Mouse (Mus musculus) frontal cortex, postnatal 10 days (tissue): Measurements from ENCODE around the gene Aaas.

ENCODE experiments used
- DNase-seq, 2 experiments: peaks; one replicate each; pipeline ENCODE4 v3.0.0; 2022; ENCODE audit warnings: low spot score in 2 of 2, mixed read lengths in 1 of 2

The Aaas gene

DNA sequence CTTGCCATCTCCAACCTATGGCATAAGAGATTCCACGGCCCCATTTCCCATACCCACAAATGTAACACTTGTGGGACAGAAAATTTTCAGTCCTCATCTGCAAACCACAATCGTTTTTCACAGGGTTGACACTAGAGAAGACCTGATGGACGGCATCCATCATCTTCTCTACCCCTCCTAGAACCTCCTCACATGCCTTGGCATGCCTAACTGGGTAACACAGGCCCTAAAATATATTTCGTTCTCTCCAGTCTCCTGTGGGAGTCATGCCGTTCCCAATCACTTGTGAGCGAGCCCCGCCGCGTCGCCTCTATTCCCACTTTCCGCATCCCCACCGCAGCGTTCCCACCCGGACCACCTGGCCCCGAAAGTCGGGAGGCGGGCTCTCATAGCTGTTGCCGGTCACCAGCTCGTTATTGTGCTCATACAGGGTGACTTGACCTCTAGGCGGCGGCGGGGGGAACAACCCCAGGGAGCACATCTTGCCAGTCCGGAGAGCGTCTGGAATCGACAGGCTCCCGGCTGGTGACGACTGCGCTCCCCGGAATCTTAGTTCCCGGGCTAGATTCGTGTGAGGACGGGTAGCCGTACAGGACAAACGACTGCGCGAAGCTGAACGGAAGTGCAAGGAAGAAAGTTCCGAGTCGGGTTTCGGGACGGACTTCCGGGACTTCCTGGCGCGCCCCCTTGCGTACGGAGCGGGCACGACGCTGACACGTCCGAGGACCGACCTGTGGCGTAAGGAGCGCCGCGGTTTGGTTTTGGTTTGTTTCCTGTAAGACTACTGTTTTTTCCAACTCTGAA is at the start of gene Aaas:
Aaas (minus strand) TSS at position 634 of the 804 bp plus-strand sequence.
- peak; percentile 87 to 92 for DNase-seq

- DNase-seq: peak; percentile 59 to 68
Observed at GRCm38 (mm10) chr15:102399229-102400221, 49.0 kb upstream of the Aaas start.

DNA sequence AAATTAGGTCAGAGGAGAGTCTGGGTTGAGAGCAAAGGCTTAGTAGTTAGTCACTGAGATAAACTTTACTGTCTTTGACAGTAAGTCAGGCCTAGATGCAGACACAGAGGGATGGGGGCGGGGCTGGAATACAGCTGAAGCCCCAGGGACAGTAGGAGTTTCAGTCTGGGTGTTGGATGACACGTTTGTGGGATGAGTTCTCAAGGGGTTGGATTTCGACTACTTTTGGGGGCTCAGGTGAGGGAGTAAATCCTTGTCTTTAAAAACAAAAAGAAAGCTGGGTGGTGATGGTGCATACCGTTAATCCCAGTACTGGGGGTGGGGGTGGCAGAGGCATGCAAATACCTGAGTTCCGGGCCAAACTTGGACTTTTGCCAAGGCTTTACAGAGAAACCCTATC is 48.1 kb upstream of the Aaas start:
- no peak for DNase-seq

DNA sequence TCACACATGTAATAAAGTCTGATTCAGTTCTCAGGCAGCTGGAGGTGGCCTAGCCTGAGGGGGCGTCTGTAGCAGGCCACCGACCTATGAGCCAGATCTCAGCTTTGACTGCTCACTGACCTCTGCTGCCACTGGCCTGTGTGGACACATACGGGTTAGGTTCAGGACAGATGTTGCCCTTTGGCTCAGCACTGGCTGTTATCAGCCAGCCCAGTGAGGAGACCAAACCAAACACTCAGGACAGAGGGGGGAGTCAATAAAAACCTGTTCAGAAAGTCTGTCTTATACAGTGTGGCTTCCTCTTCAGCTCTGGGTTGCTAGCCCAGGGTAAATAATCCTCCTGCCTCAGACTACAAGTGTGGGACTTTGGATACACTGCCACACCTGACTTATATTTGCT is 44.5 kb upstream of the Aaas start:
- no peak for DNase-seq

DNA sequence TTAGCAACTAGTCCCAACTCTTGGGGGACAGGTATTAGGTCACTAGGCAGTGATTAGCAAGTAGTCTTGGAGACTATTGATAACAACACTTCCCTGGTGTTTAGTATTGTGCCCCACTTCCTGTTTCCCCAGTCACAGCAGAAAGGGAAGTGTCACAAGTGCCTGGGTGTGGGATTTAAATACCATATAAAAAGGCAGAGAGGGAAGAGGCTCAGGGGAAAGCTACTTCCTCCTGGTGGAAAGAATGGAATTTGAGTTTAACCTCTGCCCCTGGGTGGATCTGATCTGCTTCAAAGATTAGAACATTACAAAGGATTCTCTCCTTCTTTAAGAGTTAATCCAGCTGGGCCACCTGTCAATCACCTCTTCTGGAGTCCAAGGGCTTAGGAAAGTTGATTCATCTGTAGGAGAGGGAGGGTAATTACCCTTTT is 43.0 kb upstream of the Aaas start:
- DNase-seq: no peak

GRCm38 (mm10) chr15:102392520-102392919 is 41.9 kb upstream of the Aaas start:
- DNase-seq: no peak

- no peak for DNase-seq
Observed at GRCm38 (mm10) chr15:102388942-102389341, 38.4 kb upstream of the Aaas start.

GRCm38 (mm10) chr15:102386640-102387039 is 36.1 kb upstream of the Aaas start:
- DNase-seq: no peak

GRCm38 (mm10) chr15:102383671-102384070 is 33.1 kb upstream of the Aaas start:
- DNase-seq: no peak

DNA sequence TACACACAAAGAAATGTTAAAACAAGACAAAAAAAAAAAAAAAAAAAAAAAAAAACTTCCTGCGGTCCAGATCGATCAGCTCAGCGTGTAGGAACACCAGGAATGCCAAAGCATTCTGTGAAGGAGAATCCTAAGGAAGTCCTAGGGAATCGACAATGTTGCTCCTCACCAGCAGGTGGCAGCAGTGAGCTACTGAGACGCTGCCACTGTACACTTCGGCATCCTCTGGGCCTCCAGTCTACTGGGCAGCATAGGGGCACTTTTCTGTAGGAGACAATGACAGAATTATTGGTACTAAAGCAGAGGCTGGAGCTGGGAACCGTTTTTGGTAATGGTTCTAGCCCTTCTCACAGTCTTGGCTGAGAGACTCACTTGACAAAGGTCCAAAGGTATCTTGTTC is 31.0 kb upstream of the Aaas start:
- DNase-seq: peak; percentile 41 to 80

DNA sequence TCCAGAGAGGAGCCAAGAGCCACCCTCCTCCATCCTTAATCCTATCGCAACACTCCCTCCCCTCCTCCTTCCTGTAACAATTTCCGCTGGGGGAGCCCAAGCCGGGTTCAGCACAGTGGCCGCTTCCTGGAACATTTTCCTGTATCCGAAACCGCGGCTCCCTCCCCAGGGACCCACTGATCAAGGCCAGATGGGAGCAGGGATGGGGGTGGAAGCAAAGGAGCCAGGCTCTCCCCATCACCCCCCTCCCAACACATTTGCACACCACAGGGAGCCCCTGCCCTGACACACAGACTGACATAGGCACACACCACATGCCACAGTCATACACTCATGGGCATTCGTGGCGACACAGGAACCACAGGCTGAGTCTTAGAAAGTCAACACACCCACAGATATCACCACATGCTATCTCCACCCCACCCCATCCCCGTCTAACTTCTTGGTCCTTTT is 27.3 kb upstream of the Aaas start:
- DNase-seq: no peak

DNA sequence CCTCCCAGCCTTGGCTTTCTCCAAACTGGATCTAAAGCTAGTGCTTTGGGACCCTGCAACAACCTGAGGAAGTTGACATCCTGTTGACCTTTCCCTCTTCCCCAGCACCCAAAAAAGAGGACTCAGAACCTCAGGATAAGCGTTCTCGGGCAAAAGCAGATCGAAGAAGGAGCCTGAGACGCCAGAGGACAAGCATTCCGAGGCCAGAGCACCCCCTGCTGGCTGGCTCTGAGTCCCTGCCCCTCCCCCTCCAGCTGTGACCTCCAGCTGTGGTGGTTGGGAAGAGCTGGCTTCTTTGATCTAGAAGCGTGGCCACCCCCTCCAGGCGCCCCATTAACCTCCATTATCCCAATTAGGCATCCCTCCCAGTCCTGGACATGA is 26.6 kb upstream of the Aaas start:
- peak; percentile 59 to 76 for DNase-seq

DNA sequence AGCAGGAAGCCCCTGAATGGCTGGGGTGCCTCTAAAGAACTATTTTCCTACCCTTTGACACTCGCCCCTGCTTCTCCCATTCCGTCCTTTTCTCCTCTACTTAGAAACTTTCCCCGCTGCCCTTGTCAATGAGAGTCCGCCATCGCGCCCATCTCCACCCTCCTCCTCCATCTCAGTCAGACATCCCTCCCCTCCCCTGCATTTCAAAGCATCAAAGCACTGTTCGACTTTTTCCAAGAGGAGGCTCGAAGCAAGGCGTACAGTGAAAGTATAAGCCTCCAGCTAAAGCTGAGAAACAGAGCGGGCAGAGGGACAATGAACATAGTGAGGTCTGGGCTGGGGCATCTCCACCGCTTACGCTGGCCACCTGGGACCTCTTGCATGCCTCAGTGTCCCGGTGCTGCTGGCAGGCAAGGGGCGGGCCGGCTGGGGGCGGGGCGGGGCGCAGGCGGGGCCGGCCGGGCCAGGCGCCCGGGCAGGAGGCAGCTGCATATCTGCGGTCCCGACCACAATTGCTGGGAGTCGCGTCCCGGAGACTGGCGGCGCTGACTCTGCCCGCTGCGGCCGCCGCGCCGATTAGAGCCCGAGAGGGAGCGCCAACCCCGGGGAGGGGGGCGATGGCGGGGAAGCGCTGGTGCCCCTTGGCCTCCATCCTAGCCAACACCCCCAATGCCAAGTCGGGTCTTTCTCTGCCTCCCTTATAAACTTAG is 26.0 kb upstream of the Aaas start:
- DNase-seq: no peak

GRCm38 (mm10) chr15:102370727-102371126 is 20.2 kb upstream of the Aaas start:
- no peak for DNase-seq

DNA sequence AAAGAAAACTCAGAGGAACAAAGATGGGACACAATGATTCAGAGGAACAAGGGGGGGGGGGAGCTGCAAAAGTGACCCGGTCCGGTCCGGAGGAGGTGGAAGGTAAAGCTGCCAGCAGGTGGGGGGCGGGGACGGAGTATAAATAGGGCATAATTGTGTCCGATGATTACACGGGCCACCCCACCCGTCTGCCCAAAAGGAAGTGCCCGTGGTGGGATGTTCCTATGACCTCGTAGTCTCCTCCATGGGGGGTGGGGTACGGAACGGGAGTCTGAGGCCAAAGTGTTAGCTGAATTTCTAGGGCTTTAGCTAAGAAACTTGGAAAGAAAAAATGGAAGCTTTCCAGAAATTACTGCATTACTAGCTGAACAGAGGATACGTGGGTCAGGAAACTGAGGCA is 19.4 kb upstream of the Aaas start:
- no peak for DNase-seq

DNA sequence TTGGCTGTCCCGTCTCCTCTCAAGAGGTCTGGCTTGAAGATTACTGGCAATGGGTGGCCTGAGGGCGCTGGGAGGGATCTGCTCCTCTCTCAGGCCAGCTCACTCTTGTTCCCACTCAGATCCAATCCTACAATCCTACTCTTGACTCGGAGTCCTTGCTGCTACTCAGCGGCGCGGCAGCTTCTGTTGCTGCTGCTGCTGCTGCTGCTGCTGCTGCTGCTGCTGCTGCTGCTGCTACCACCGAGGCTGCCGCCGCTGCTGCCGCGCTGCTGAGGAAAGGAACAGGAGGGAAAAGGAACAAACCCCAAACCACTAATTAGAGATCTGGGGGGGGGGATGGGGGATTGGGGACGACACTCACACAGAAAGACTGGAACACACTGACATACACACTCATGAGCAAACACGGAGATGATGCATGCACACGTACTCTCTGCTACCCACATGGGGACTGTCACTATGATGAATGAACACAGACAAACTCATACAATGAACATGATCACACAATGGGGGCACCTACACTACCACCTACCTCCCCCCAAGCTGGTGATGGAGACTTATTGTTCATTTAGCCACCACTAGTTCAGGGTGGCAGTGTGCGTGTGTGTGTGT is 16.3 kb upstream of the Aaas start, which contains the start of gene Sp7:
Sp7 (minus strand) TSS at position 450 of the 612 bp plus-strand sequence.
- DNase-seq: no peak

DNA sequence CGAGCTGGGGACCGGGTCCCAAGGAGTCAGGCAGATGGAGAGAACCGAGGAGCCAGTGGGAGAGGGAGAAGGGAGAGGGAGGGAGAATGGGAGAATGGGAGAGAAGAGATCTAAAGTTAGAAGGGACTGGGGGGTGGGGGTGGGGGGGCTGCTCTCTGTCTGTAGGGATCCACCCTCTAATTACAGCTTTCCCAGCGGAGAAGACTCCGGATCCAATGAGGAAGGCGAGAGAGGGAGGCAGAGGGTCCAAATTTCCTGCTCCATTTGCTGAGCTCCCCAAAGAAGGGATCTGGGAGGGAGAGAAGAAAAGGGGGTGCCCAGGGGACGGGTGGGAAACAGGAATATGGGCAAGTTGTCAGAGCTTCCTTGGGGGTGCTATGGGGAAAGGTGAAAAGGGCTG is 15.7 kb upstream of the Aaas start:
- DNase-seq: no peak

DNA sequence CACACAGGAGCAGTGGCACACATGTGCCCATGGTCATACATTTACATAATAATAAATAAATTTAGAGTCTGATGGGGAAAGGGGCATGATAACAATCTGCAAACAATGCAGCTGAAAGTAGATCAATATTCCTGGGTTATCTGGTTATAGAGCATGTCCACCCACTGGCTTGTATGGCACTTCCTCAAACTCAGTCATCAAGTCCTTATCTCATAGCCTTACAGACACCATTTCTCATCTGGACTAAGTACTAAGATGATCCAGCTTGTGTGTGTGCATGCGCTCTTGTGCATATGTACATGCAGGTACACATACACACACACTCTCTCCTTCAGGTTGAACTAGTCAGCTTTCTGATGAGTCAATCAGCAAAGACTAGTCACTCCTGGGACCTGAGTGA is 14.1 kb upstream of the Aaas start:
- DNase-seq: no peak

- DNase-seq: no peak
Observed at GRCm38 (mm10) chr15:102362648-102363047, 12.1 kb upstream of the Aaas start.

DNA sequence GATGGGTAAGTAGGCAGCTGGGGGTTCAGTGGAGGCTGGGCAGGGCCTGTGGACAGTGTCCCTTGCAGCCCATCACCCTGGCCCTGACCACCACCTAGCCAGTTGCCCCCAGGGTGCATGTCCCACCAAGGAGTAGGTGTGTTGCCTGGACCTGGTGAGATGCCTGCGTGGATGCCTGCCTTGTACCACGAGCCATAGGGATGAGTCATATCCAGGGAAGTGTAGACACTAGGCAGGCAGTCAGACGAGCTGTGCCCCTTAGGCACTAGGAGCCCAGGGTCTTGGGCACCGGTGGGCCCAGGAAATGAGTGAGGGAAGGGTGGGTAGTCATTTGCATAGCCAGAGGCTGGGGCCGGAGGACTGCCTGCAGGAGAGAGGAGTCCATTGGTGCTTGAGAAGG is 8.3 kb upstream of the Aaas start:
- no peak for DNase-seq

- DNase-seq: no peak
Observed at GRCm38 (mm10) chr15:102358126-102358525, 7.6 kb upstream of the Aaas start.
